Mouse (Mus musculus) heart, adult 2 months (tissue): ENCODE results near the gene Cdkl3.

Experiments
- CTCF ChIP-seq: fragments of 200-600 bp; IDR thresholded peaks from 2 replicates; pipeline ENCODE4 v1.8.1; 2022; ENCODE audit warnings: antibody characterized with exemption, mild to moderate bottlenecking, moderate library complexity
- EP300 ChIP-seq: fragments of 200-500 bp; IDR thresholded peaks from 2 replicates; pipeline ENCODE4 v1.6.1; 2011; ENCODE audit warnings: low read depth, low read length, control low read depth; ENCODE audit not compliant: insufficient read depth
- POLR2A ChIP-seq: fragments of 200-500 bp; IDR thresholded peaks from 2 replicates; pipeline ENCODE4 v1.6.1; 2011; ENCODE audit warnings: mild to moderate bottlenecking, low read depth, low read length, control low read depth; ENCODE audit not compliant: insufficient read depth

GRCm38 (mm10) chr11:52003505-52003771, 583 bp upstream of the Cdkl3 start:
- TF ChIP-seq POLR2A: no peak
- no peak for TF ChIP-seq CTCF
- no peak for TF ChIP-seq EP300
